Mouse (Mus musculus) heart, embryonic 16.5 days (tissue): ENCODE data around the gene Spaca4. TPM values are rescaled to one million over a fixed set of nuclear protein-coding genes. Genes with fewer than 3 reads are reported as not detected.
A peak's percentile ranks its signal among the peaks of the same experiment; 100 is the strongest.

ENCODE experiments used
- ATAC-seq: fragments of 200-750 bp; cut with Nextera tagmentation; replicated peaks from 2 replicates; pipeline ENCODE4 v1.8.0; 2017; ENCODE audit warnings: moderate number of reproducible peaks; ENCODE audit not compliant: insufficient read depth, low FRiP score; ENCODE audit errors: extremely low read depth
- H3K27ac ChIP-seq: fragments of 300-500 bp; sonication (generic); 2 replicates; pipeline ENCODE4 v1.5.1; 2014; ENCODE audit warnings: mild to moderate bottlenecking, low read length, control low read depth, moderate library complexity
- H3K27me3 ChIP-seq: fragments of 300-500 bp; sonication (generic); 2 replicates; pipeline ENCODE4 v1.6.1; 2014; ENCODE audit warnings: low read length, mixed read lengths; ENCODE audit not compliant: control insufficient read depth, insufficient read depth
- H3K36me3 ChIP-seq: fragments of 300-500 bp; sonication (generic); 2 replicates; pipeline ENCODE4 v1.6.1; 2014; ENCODE audit not compliant: control insufficient read depth, insufficient read depth
- H3K4me1 ChIP-seq: fragments of 300-500 bp; sonication (generic); 2 replicates; pipeline ENCODE4 v1.6.1; 2014; ENCODE audit warnings: low read length, mixed read lengths; ENCODE audit not compliant: control insufficient read depth, insufficient read depth
- H3K4me2 ChIP-seq: fragments of 300-500 bp; sonication (generic); 2 replicates; pipeline ENCODE4 v1.6.1; 2014; ENCODE audit warnings: low read depth, mild to moderate bottlenecking, control low read depth, low read length
- H3K4me3 ChIP-seq: fragments of 300-500 bp; sonication (generic); 2 replicates; pipeline ENCODE4 v1.5.1; 2014; ENCODE audit warnings: mild to moderate bottlenecking, control low read depth, low read length
- H3K9ac ChIP-seq: fragments of 300-500 bp; sonication (generic); 2 replicates; pipeline ENCODE4 v1.6.1; 2014; ENCODE audit warnings: low read length, control low read depth
- H3K9me3 ChIP-seq: fragments of 300-500 bp; sonication (generic); replicated peaks from 2 replicates; pipeline ENCODE4 v1.6.1; 2016; ENCODE audit warnings: low read length; ENCODE audit not compliant: control insufficient read depth
- WGBS: fragments of 180-500 bp; shearing (Covaris S2); extraction: QIAGEN DNeasy Blood & Tissue Kit; methylation state at CpG from one replicate; pipeline ENCODE4 v1.1.7; 2014; 5-methylcytosine and 5-hydroxymethylcytosine counted together
- polyA plus RNA-seq: library from polyadenylated mRNA; unstranded; fragments of >200 nt; fragmentation: Nextera tagmentation; extraction: Ambion mirVana; gene quantifications from 2 replicates; pipeline ENCODE4 v1.2.1, GENCODE M21; 2015

Gene Spaca4
- polyA plus RNA-seq, 1 experiment from 2014 or later = not detected

DNA sequence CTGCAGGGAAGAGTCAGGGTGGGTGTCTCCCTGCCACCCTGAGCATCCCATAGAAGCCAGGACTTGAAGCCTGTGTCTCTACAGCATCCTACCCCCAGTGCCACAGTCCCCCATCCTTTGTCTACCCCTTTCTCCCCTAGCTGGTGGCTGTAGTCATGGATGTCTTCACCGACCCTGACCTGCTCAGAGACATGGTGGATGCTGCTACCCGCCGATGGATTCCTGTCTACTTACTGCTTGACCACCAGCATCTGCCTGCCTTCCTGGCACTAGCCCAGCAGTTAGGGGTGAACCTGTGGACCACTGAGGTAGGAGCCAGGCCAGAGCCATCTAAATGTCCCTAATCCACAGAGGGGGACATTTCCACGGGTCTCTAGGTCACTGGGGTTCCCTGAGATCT is 2.3 kb downstream of the Spaca4 start:
- Histone ChIP-seq H3K9me3 (no peaks in the 10 kb centered on the region), H3K4me3 (no peak overlapping the region), H3K27ac (no peak overlapping the region), H3K27me3 (no peaks in the 10 kb centered on the region), H3K4me2 (no peak overlapping the region), H3K9ac (no peak overlapping the region), H3K36me3 (peaks cover 23% of the 10 kb centered on the region), H3K4me1 (peaks cover 14% of the 10 kb centered on the region)
- WGBS = 89% methylated on average over 4 of the region's 4 CpGs
- ATAC-seq = no peak

DNA sequence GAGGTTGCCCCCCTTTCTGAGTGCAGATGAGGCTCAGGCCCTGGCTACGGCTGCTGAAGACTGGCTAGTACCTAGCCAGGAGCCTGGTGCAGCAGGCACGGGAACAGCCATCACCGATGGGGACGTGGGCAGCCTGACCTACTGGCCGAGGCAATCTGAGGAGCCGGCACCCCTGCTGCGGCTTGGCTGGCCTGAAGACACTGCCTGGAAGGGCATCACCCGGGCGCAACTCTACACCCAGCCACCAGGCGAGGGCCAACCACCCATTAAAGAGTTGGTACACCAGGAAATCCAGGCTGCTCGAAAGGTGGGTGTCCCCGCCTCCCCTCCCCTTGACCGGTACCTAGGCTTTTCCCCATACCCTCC is 3.3 kb downstream of the Spaca4 start:
- H3K4me2 ChIP-seq = no peak overlapping the region
- no peak overlapping the region for H3K9ac ChIP-seq
- ATAC-seq = no peak
- 71% methylated on average over 13 of the region's 13 CpGs for WGBS
- H3K36me3 ChIP-seq = peaks cover 23% of the 10 kb centered on the region
- no peaks in the 10 kb centered on the region for H3K27me3 ChIP-seq
- H3K4me3 ChIP-seq = no peak overlapping the region
- H3K9me3 ChIP-seq = no peaks in the 10 kb centered on the region
- H3K4me1 ChIP-seq = peaks cover 14% of the 10 kb centered on the region
- H3K27ac ChIP-seq = no peak overlapping the region

DNA sequence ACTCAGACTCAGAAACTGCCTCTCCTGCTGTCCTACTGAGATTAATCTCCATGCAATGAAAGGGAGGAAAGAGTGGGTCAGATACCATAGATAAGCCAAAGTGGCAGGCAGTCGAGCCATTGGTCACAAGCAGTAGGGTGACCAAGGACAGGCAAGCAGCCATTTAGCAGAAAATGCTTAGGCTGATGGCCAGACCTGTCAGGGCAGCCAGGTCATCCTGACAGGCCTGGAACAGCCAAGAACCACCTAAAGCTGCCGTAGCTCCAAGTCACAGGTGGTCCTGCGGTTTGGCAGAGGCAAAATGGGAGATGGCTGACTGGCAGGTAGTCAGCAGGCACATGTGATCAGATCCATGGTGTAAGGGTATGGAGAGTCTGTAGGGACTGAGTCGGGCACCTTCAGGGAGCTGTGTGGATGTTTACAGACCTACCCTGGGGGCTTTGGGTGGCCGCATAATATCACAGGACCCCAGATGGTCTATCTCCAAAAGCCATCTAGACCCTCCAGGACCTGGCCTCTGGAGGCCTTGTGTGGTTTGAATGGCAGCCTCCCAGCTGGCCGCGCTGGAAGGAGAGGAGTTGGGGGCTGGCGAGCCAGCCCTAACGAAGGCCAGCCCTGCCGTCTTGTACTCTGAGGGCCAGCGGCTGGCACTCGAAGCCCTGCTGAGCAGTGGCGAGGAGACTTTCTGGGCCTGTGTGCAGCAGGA is 3.8 kb downstream of the Spaca4 start:
- no peak for ATAC-seq
- no peak overlapping the region for H3K4me2 ChIP-seq
- peaks cover 23% of the 10 kb centered on the region for H3K36me3 ChIP-seq
- WGBS = 64% methylated on average over 13 of the region's 13 CpGs
- H3K4me1 ChIP-seq = peaks cover 16% of the 10 kb centered on the region
- no peak overlapping the region for H3K4me3 ChIP-seq
- H3K27me3 ChIP-seq = no peaks in the 10 kb centered on the region
- H3K9ac ChIP-seq = no peak overlapping the region
- H3K9me3 ChIP-seq = no peaks in the 10 kb centered on the region
- no peak overlapping the region for H3K27ac ChIP-seq

DNA sequence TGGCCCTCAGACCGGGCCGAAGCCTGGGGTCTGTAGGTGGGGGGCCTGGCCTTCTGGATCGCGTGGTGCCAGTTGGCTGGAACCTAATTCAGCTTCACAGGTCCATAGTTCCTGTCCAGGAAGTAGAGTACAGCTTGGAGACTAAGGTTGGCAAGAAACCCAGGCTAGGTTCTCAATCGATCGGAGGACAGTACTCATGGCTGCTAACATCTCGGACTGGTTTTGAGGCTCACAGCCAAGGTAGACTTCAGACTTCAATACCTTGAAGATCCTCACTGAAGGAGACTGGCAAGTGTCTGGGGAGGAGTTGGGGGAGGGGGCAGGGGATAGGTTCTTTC is 4.4 kb downstream of the Spaca4 start:
- no peaks in the 10 kb centered on the region for H3K27me3 ChIP-seq
- no peak overlapping the region for H3K27ac ChIP-seq
- H3K4me3 ChIP-seq = no peak overlapping the region
- no peak for ATAC-seq
- peaks cover 22% of the 10 kb centered on the region for H3K4me1 ChIP-seq
- no peaks in the 10 kb centered on the region for H3K9me3 ChIP-seq
- no peak overlapping the region for H3K4me2 ChIP-seq
- no peak overlapping the region for H3K9ac ChIP-seq
- peaks cover 23% of the 10 kb centered on the region for H3K36me3 ChIP-seq
- 76% methylated on average over 7 of the region's 7 CpGs for WGBS

DNA sequence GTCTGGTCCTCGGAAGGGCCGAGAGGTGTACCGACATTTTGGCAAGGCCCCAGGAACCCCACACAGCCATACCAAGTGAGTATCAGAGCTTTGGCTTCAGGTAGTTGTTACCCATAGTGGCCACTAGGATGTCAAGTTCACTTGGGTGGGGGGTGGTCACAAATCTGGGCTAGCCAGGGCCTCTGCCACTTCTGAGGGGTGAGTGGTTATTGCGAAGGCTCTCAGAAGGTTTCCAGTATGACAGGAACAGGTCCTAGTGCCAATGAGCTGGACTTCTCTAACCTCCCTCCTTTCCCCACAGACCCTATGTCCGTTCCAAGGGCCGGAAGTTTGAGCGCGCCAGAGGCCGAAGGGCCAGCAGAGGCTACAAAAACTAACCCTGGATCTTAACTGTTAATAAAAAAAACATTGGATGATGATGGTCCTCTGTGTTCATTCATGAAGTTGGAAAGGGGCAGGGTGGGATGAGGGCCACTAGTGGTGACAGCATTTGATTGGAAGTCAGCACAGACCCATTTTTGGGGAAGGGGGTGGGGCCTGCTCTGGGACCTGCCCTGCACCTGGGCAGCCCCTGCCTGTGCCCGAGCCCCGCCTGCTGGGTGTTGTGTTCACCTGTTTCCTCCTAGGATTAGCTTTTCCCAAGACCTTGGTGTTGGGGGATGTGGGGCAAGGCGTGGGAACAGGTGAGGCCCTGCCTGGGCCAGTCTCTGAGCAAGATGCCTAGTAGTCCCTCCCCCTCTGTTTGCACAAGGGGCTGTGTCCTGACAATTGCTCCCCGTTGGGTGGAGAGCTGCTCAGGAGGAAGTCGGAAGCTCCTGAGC is 5.0 kb downstream of the Spaca4 start, which contains the start of gene Fam83e:
TSS of gene Fam83e (plus strand) at position 800 of the 821 bp plus-strand sequence.
- Histone ChIP-seq H3K4me3 (no peak within 1 kb of the TSS), H3K4me2 (no peak within 1 kb of the TSS), H3K36me3 (peaks cover 23% of the 10 kb centered on the region), H3K27me3 (no peaks in the 10 kb centered on the region), H3K9ac (no peak within 1 kb of the TSS), H3K4me1 (peaks cover 28% of the 10 kb centered on the region), H3K27ac (no peak within 1 kb of the TSS), H3K9me3 (no peaks in the 10 kb centered on the region)
- 76% methylated on average over 14 of the region's 14 CpGs for WGBS
- ATAC-seq = no peak

GRCm38 (mm10) chr7:45719738-45720412 is 5.7 kb downstream of the Spaca4 start:
- ATAC-seq = no peak
- WGBS = 91% methylated on average over 15 of the region's 16 CpGs
- H3K4me2 ChIP-seq = no peak overlapping the region
- no peaks in the 10 kb centered on the region for H3K9me3 ChIP-seq
- H3K4me1 ChIP-seq = peaks cover 31% of the 10 kb centered on the region
- H3K36me3 ChIP-seq = peaks cover 23% of the 10 kb centered on the region
- H3K9ac ChIP-seq = no peak overlapping the region
- H3K27me3 ChIP-seq = no peaks in the 10 kb centered on the region
- H3K4me3 ChIP-seq = no peak overlapping the region
- H3K27ac ChIP-seq = no peak overlapping the region

- Histone ChIP-seq H3K9me3 (no peaks in the 10 kb centered on the region), H3K9ac (peak overlapping the region; percentile 99), H3K36me3 (peaks cover 22% of the 10 kb centered on the region), H3K4me1 (peaks cover 37% of the 10 kb centered on the region), H3K27ac (no peak overlapping the region), H3K4me2 (peak overlapping the region; percentile 96), H3K4me3 (peak overlapping the region; percentile 94), H3K27me3 (no peaks in the 10 kb centered on the region)
- WGBS = 80% methylated on average over 10 of the region's 10 CpGs
- ATAC-seq = no peak
Observed at GRCm38 (mm10) chr7:45719180-45719579, 6.4 kb downstream of the Spaca4 start.

GRCm38 (mm10) chr7:45718331-45718730 is 7.3 kb downstream of the Spaca4 start:
- no peak for ATAC-seq

GRCm38 (mm10) chr7:45717918-45718297 is 7.7 kb downstream of the Spaca4 start, which contains the start of gene Sphk2:
TSS of gene Sphk2 (minus strand) at chr7:45718002.
- H3K27ac ChIP-seq = peak within 1 kb of the TSS; percentile 93
- peak within 1 kb of the TSS; percentile 94 for H3K4me3 ChIP-seq
- no peaks in the 10 kb centered on the region for H3K9me3 ChIP-seq
- H3K4me1 ChIP-seq = peaks cover 40% of the 10 kb centered on the region
- H3K36me3 ChIP-seq = peaks cover 25% of the 10 kb centered on the region
- peak within 1 kb of the TSS; percentile 99 for H3K9ac ChIP-seq
- WGBS = under 1% methylated on average over 41 of the region's 41 CpGs
- peak within 1 kb of the TSS; percentile 96 for H3K4me2 ChIP-seq
- ATAC-seq = peak; percentile 74
- H3K27me3 ChIP-seq = no peaks in the 10 kb centered on the region

More at GRCm38 (mm10) chr7:45718331-45718730, 7.3 kb downstream of the Spaca4 start:
- H3K9me3 ChIP-seq = no peaks in the 10 kb centered on the region
- H3K9ac ChIP-seq = peak overlapping the region; percentile 99
- H3K36me3 ChIP-seq = peaks cover 21% of the 10 kb centered on the region
- peak overlapping the region; percentile 94 for H3K4me3 ChIP-seq
- H3K4me2 ChIP-seq = peak overlapping the region; percentile 96
- no peaks in the 10 kb centered on the region for H3K27me3 ChIP-seq
- H3K27ac ChIP-seq = peak overlapping the region; percentile 93
- WGBS = under 1% methylated on average over 20 of the region's 20 CpGs
- H3K4me1 ChIP-seq = peaks cover 40% of the 10 kb centered on the region
